Mouse (Mus musculus): Measurements from ENCODE around the gene Ikzf4. TPM values are rescaled to one million over a fixed set of nuclear protein-coding genes. Genes with fewer than 3 reads are reported as not detected.
"Not testable (repeated sequence)": the region's sequence is repeated elsewhere in the genome, so short reads cannot be mapped to it uniquely, and the experiment has no call there.

The Ikzf4 gene
- total RNA-seq, 1 experiment from 2014 or later: 0.50 TPM

GRCm38 (mm10) chr10:128646139-128647089, 623 bp upstream of the Ikzf4 start:
- peak; percentile 33 to 39; a peak in 1 of 4 replicates for ATAC-seq (replicated peaks in 1 of 2; ENCODE audit: insufficient read depth in 1 of 2, low FRiP score in 2 of 2, low TSS enrichment in 1 of 2, low read depth in 1 of 2, poor library complexity in 2 of 2, severe bottlenecking in 2 of 2)

- no peak for ATAC-seq (replicated peaks in 1 of 2; ENCODE audit: insufficient read depth in 1 of 2, low FRiP score in 2 of 2, low TSS enrichment in 1 of 2, low read depth in 1 of 2, poor library complexity in 2 of 2, severe bottlenecking in 2 of 2)
Observed at GRCm38 (mm10) chr10:128642749-128643148, 3.0 kb downstream of the Ikzf4 start.

- ATAC-seq (replicated peaks in 1 of 2; ENCODE audit: insufficient read depth in 1 of 2, low FRiP score in 2 of 2, low TSS enrichment in 1 of 2, low read depth in 1 of 2, poor library complexity in 2 of 2, severe bottlenecking in 2 of 2): no peak
Observed at GRCm38 (mm10) chr10:128641871-128642270, 3.9 kb downstream of the Ikzf4 start.

- ATAC-seq (replicated peaks in 1 of 2; ENCODE audit: insufficient read depth in 1 of 2, low FRiP score in 2 of 2, low TSS enrichment in 1 of 2, low read depth in 1 of 2, poor library complexity in 2 of 2, severe bottlenecking in 2 of 2): no peak
Observed at GRCm38 (mm10) chr10:128640891-128641290, 4.9 kb downstream of the Ikzf4 start.

GRCm38 (mm10) chr10:128639999-128640398, 5.8 kb downstream of the Ikzf4 start:
- ATAC-seq (replicated peaks in 1 of 2; ENCODE audit: insufficient read depth in 1 of 2, low FRiP score in 2 of 2, low TSS enrichment in 1 of 2, low read depth in 1 of 2, poor library complexity in 2 of 2, severe bottlenecking in 2 of 2): no peak

GRCm38 (mm10) chr10:128637011-128637410, 8.8 kb downstream of the Ikzf4 start:
- ATAC-seq (replicated peaks in 1 of 2; ENCODE audit: insufficient read depth in 1 of 2, low FRiP score in 2 of 2, low TSS enrichment in 1 of 2, low read depth in 1 of 2, poor library complexity in 2 of 2, severe bottlenecking in 2 of 2): peak; percentile 8 to 22; a peak in 2 of 4 replicates

- ATAC-seq (replicated peaks in 1 of 2; ENCODE audit: insufficient read depth in 1 of 2, low FRiP score in 2 of 2, low TSS enrichment in 1 of 2, low read depth in 1 of 2, poor library complexity in 2 of 2, severe bottlenecking in 2 of 2): peak; percentile 63 to 65; a peak in 3 of 4 replicates
Observed at GRCm38 (mm10) chr10:128636561-128636960, 9.2 kb downstream of the Ikzf4 start.

- no peak for ATAC-seq (replicated peaks in 1 of 2; ENCODE audit: insufficient read depth in 1 of 2, low FRiP score in 2 of 2, low TSS enrichment in 1 of 2, low read depth in 1 of 2, poor library complexity in 2 of 2, severe bottlenecking in 2 of 2)
Observed at GRCm38 (mm10) chr10:128635697-128636096, 10.1 kb downstream of the Ikzf4 start.

- ATAC-seq (replicated peaks in 1 of 2; ENCODE audit: insufficient read depth in 1 of 2, low FRiP score in 2 of 2, low TSS enrichment in 1 of 2, low read depth in 1 of 2, poor library complexity in 2 of 2, severe bottlenecking in 2 of 2): no peak
Observed at GRCm38 (mm10) chr10:128631571-128631970, 14.2 kb downstream of the Ikzf4 start.

- ATAC-seq (replicated peaks in 1 of 2; ENCODE audit: insufficient read depth in 1 of 2, low FRiP score in 2 of 2, low TSS enrichment in 1 of 2, low read depth in 1 of 2, poor library complexity in 2 of 2, severe bottlenecking in 2 of 2): not testable (repeated sequence)
Observed at GRCm38 (mm10) chr10:128630306-128630705, 15.5 kb downstream of the Ikzf4 start.

- ATAC-seq (replicated peaks in 1 of 2; ENCODE audit: insufficient read depth in 1 of 2, low FRiP score in 2 of 2, low TSS enrichment in 1 of 2, low read depth in 1 of 2, poor library complexity in 2 of 2, severe bottlenecking in 2 of 2): no peak
Observed at GRCm38 (mm10) chr10:128629746-128630145, 16.0 kb downstream of the Ikzf4 start.

GRCm38 (mm10) chr10:128627398-128628317, 18.1 kb downstream of the Ikzf4 start:
- ATAC-seq (replicated peaks in 1 of 2; ENCODE audit: insufficient read depth in 1 of 2, low FRiP score in 2 of 2, low TSS enrichment in 1 of 2, low read depth in 1 of 2, poor library complexity in 2 of 2, severe bottlenecking in 2 of 2): no peak

- ATAC-seq (replicated peaks in 1 of 2; ENCODE audit: insufficient read depth in 1 of 2, low FRiP score in 2 of 2, low TSS enrichment in 1 of 2, low read depth in 1 of 2, poor library complexity in 2 of 2, severe bottlenecking in 2 of 2): peak; percentile 96
Observed at GRCm38 (mm10) chr10:128626311-128627310, 19.2 kb downstream of the Ikzf4 start, which contains the start of gene Rps26. Gene Rps26, minus strand, starts transcription at chr10:128626747.

- no peak for ATAC-seq (replicated peaks in 1 of 2; ENCODE audit: insufficient read depth in 1 of 2, low FRiP score in 2 of 2, low TSS enrichment in 1 of 2, low read depth in 1 of 2, poor library complexity in 2 of 2, severe bottlenecking in 2 of 2)
Observed at GRCm38 (mm10) chr10:128625287-128625894, 20.4 kb downstream of the Ikzf4 start.

GRCm38 (mm10) chr10:128623106-128623613, 22.6 kb downstream of the Ikzf4 start:
- not testable (repeated sequence) for ATAC-seq (replicated peaks in 1 of 2; ENCODE audit: insufficient read depth in 1 of 2, low FRiP score in 2 of 2, low TSS enrichment in 1 of 2, low read depth in 1 of 2, poor library complexity in 2 of 2, severe bottlenecking in 2 of 2)

GRCm38 (mm10) chr10:128622702-128623101, 23.1 kb downstream of the Ikzf4 start:
- ATAC-seq (replicated peaks in 1 of 2; ENCODE audit: insufficient read depth in 1 of 2, low FRiP score in 2 of 2, low TSS enrichment in 1 of 2, low read depth in 1 of 2, poor library complexity in 2 of 2, severe bottlenecking in 2 of 2): no peak

Measured in hematopoietic stem cell, adult 5-6 weeks (primary cell).